Mouse (Mus musculus) thymus, adult 2 months (tissue): ENCODE measurements at regions not wholly inside any gene's neighbourhood (a gene's known extent, or its start where the extent isn't known, plus 50 kb on each side); places are given as distances from the start of the nearest gene placed in this dataset.

Experiments used
- DNase-seq: peaks from one replicate; pipeline ENCODE4 v3.0.0; 2021
- H3K27ac ChIP-seq: fragments of 200-500 bp; 2 replicates; pipeline ENCODE4 v1.5.1; 2012; ENCODE audit warnings: low read length, control low read depth; ENCODE audit not compliant: control insufficient read depth, insufficient read depth
- H3K27me3 ChIP-seq: fragments of 200-500 bp; 2 replicates; pipeline ENCODE4 v1.6.1; 2012; ENCODE audit warnings: mild to moderate bottlenecking, low read length, moderate library complexity, mixed read lengths; ENCODE audit not compliant: control insufficient read depth, insufficient read depth
- H3K36me3 ChIP-seq: fragments of 200-500 bp; 2 replicates; pipeline ENCODE4 v1.6.1; 2012; ENCODE audit warnings: mild to moderate bottlenecking, low read length, moderate library complexity; ENCODE audit not compliant: control insufficient read depth, insufficient read depth
- H3K4me1 ChIP-seq: fragments of 200-500 bp; replicated peaks from 2 replicates; pipeline ENCODE4 v1.6.1; 2012; ENCODE audit warnings: low read length; ENCODE audit not compliant: control insufficient read depth, insufficient read depth
- H3K4me3 ChIP-seq: fragments of 200-500 bp; 2 replicates; pipeline ENCODE4 v1.5.1; 2012; ENCODE audit warnings: mild to moderate bottlenecking, low read length, control low read depth, moderate library complexity; ENCODE audit not compliant: control insufficient read depth, insufficient read depth
- CTCF ChIP-seq: fragments of 200-500 bp; IDR thresholded peaks from 2 replicates; pipeline ENCODE4 v1.5.1; 2012; ENCODE audit warnings: mild to moderate bottlenecking, control low read depth, low read length, moderate library complexity, borderline replicate concordance; ENCODE audit not compliant: control insufficient read depth, poor library complexity, insufficient read depth; ENCODE audit errors: extremely low read depth
- POLR2A ChIP-seq: fragments of 200-500 bp; IDR thresholded peaks from 2 replicates; pipeline ENCODE4 v1.6.1; 2012; ENCODE audit warnings: mild to moderate bottlenecking, low read length, control low read depth, moderate library complexity; ENCODE audit not compliant: control insufficient read depth, poor library complexity, insufficient read depth; ENCODE audit errors: extremely low read depth
- WGBS: fragments of 180-500 bp; shearing (Covaris S2); methylation state at CpG from one replicate; pipeline ENCODE4 v1.1.7; 2018; 5-methylcytosine and 5-hydroxymethylcytosine counted together

DNA sequence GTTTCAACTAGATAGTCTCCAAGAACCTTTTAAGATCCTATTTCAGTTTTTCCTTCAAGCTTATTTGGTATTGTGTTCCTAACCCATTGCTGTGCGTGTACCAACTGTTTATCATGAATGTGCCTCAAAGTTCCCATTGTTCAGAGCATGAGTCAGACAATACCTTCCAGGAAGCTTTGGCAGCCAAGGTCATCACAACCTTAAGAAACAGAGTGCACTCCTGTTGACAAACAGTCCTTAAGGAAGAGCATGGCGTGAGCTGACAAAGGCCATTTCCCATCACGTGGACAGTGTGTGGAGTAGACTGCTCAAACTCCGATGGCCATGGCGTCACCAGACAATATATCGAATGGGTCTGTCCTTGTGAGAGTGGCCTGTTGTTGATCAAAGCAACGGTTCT lies 96.9 kb upstream of the Zfp703 start:
- DNase-seq = no peak
- TF ChIP-seq CTCF (no peak), POLR2A (no peak)
- H3K36me3 ChIP-seq = no peaks in the 10 kb centered on the region
- H3K4me3 ChIP-seq = no peak overlapping the region
- H3K27me3 ChIP-seq = no peaks in the 10 kb centered on the region
- H3K27ac ChIP-seq = no peak overlapping the region
- 93% methylated on average over 7 of the region's 7 CpGs for WGBS
- no peaks in the 10 kb centered on the region for H3K4me1 ChIP-seq

GRCm38 (mm10) chr8:26881268-26882120 lies 95.6 kb upstream of the Zfp703 start:
- TF ChIP-seq POLR2A = no peak
- no peak for TF ChIP-seq CTCF
- WGBS = 90% methylated on average over 7 of the region's 7 CpGs
- Histone ChIP-seq H3K27ac (no peak overlapping the region), H3K27me3 (no peaks in the 10 kb centered on the region), H3K4me1 (no peaks in the 10 kb centered on the region), H3K4me3 (no peak overlapping the region), H3K36me3 (no peaks in the 10 kb centered on the region)
- DNase-seq = no peak

GRCm38 (mm10) chr8:26882616-26883015 lies 94.5 kb upstream of the Zfp703 start:
- Histone ChIP-seq H3K4me1 (no peaks in the 10 kb centered on the region), H3K27ac (no peak overlapping the region), H3K4me3 (no peak overlapping the region), H3K36me3 (no peaks in the 10 kb centered on the region), H3K27me3 (no peaks in the 10 kb centered on the region)
- TF ChIP-seq POLR2A (no peak), CTCF (no peak)
- WGBS = 93% methylated on average over 5 of the region's 5 CpGs
- no peak for DNase-seq

GRCm38 (mm10) chr8:26883285-26883684 lies 93.8 kb upstream of the Zfp703 start:
- Histone ChIP-seq H3K4me1 (no peaks in the 10 kb centered on the region), H3K36me3 (no peaks in the 10 kb centered on the region), H3K27ac (no peak overlapping the region), H3K27me3 (no peaks in the 10 kb centered on the region), H3K4me3 (no peak overlapping the region)
- 95% methylated on average over 5 of the region's 5 CpGs for WGBS
- no peak for DNase-seq
- TF ChIP-seq POLR2A = no peak
- no peak for TF ChIP-seq CTCF

- no peak for DNase-seq
- WGBS = 68% methylated on average over 6 of the region's 6 CpGs
Observed at GRCm38 (mm10) chr8:26883770-26884169, 93.4 kb upstream of the Zfp703 start.

GRCm38 (mm10) chr8:26884350-26884749 lies 92.8 kb upstream of the Zfp703 start:
- Histone ChIP-seq H3K27ac (no peak overlapping the region), H3K4me1 (no peaks in the 10 kb centered on the region), H3K4me3 (no peak overlapping the region), H3K27me3 (no peaks in the 10 kb centered on the region), H3K36me3 (no peaks in the 10 kb centered on the region)
- TF ChIP-seq CTCF (no peak), POLR2A (no peak)
- DNase-seq = no peak
- 81% methylated on average over 13 of the region's 13 CpGs for WGBS

More at GRCm38 (mm10) chr8:26883770-26884169, 93.4 kb upstream of the Zfp703 start:
- TF ChIP-seq CTCF = no peak
- no peak for TF ChIP-seq POLR2A
- Histone ChIP-seq H3K4me1 (no peaks in the 10 kb centered on the region), H3K4me3 (no peak overlapping the region), H3K27me3 (no peaks in the 10 kb centered on the region), H3K27ac (no peak overlapping the region), H3K36me3 (no peaks in the 10 kb centered on the region)

- no peaks in the 10 kb centered on the region for H3K27me3 ChIP-seq
- H3K4me1 ChIP-seq = no peaks in the 10 kb centered on the region
- no peaks in the 10 kb centered on the region for H3K36me3 ChIP-seq
- TF ChIP-seq CTCF = no peak
- TF ChIP-seq POLR2A = no peak
- no peak for DNase-seq
- H3K4me3 ChIP-seq = no peak overlapping the region
- WGBS = 67% methylated on average over 5 of the region's 5 CpGs
- no peak overlapping the region for H3K27ac ChIP-seq
Observed at GRCm38 (mm10) chr8:26885365-26885764, 91.8 kb upstream of the Zfp703 start.
